Mouse (Mus musculus) forebrain, embryonic 13.5 days (tissue): ENCODE results near the gene Tmed4. TPM values are rescaled to one million over a fixed set of nuclear protein-coding genes. Genes with fewer than 3 reads are reported as not detected.
"Not testable (repeated sequence)": the region's sequence is repeated elsewhere in the genome, so short reads cannot be mapped to it uniquely, and the experiment has no call there.

ENCODE experiments used
- ATAC-seq: fragments of 200-750 bp; cut with Nextera tagmentation; 2 replicates; pipeline ENCODE4 v1.8.0; 2017
- H3K27ac ChIP-seq: fragments of 300-500 bp; sonication (generic); 2 replicates; pipeline ENCODE4 v1.5.1; 2015; ENCODE audit warnings: inconsistent platforms, mild to moderate bottlenecking, moderate library complexity
- H3K27me3 ChIP-seq: fragments of 300-500 bp; sonication (generic); 2 replicates; pipeline ENCODE4 v1.6.1; 2015; ENCODE audit warnings: mild to moderate bottlenecking, inconsistent platforms
- H3K36me3 ChIP-seq: fragments of 300-500 bp; sonication (generic); 2 replicates; pipeline ENCODE4 v1.6.1; 2015; ENCODE audit warnings: mild to moderate bottlenecking, inconsistent platforms; ENCODE audit not compliant: poor library complexity, severe bottlenecking
- H3K4me1 ChIP-seq: fragments of 300-500 bp; sonication (generic); 2 replicates; pipeline ENCODE4 v1.6.1; 2015; ENCODE audit warnings: inconsistent platforms
- H3K4me2 ChIP-seq: fragments of 300-500 bp; sonication (generic); 2 replicates; pipeline ENCODE4 v1.6.1; 2015; ENCODE audit warnings: inconsistent platforms, mild to moderate bottlenecking, moderate library complexity
- H3K4me3 ChIP-seq: fragments of 300-500 bp; sonication (generic); 2 replicates; pipeline ENCODE4 v1.5.1; 2015; ENCODE audit warnings: mild to moderate bottlenecking, inconsistent platforms
- H3K9ac ChIP-seq: fragments of 300-500 bp; sonication (generic); 2 replicates; pipeline ENCODE4 v1.6.1; 2015; ENCODE audit warnings: mild to moderate bottlenecking, inconsistent platforms
- H3K9me3 ChIP-seq: fragments of 300-500 bp; sonication (generic); replicated peaks from 2 replicates; pipeline ENCODE4 v1.6.1; 2016; ENCODE audit warnings: inconsistent platforms
- WGBS: fragments of 180-500 bp; shearing (Covaris S2); methylation state at CpG from one replicate; pipeline ENCODE4 v1.1.7; 2015; 5-methylcytosine and 5-hydroxymethylcytosine counted together
- polyA plus RNA-seq: library from polyadenylated mRNA; unstranded; fragments of >200 nt; fragmentation: Nextera tagmentation; extraction: Ambion mirVana; gene quantifications from 2 replicates; pipeline ENCODE4 v1.2.1, GENCODE M21; 2015

Gene Tmed4
- polyA plus RNA-seq, 1 experiment from 2014 or later: 154 TPM

DNA sequence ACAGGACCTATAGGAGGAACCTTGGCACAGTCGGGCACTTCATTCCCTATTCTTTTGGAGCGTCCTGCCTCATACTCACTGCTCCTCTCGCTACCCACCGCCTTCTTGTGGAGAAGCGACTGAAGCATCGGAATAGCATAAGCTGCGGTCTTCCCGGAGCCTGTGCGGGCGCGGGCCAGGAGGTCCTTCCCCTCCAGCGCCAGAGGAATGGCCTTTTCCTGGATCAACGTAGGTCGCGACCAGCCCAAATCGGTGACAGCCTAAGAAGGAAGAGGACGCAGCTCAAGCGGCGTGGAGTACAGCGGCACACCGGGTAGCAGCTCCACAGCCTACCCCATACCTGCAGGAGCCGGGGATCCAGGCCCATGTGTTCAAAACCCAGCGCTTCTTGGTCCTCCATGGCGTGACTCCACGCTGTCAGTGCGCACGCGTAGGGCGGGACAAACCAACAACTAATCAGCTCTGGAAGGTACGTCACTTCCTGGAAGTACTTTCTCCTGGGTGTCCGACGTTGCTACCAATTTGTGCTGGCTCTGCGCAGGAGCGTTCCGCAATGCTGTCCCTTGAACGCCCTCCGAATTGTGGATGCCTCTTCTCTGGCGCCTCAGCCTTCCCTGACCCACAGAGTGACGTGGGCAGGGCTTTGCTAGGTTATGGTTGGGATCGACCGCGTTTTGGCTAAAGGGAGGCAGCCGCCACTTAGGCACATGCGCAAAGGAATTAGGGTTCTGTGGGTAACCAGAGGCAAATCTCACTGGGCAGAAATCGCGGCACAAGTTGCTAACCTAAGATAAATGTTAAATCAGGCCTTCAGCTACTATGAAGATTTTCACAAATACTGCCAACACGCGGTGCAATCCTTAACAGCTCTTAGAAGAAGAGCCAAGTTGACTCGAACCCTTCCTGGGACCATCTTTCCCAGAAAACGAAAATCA, 7.1 kb downstream of the Tmed4 start, which contains the start of gene Ddx56:
Gene Ddx56 (minus strand): TSS at position 453 of the 935 bp plus-strand sequence.
- Histone ChIP-seq H3K4me2 (peak within 1 kb of the TSS; percentile 95), H3K27me3 (no peaks in the 10 kb centered on the region), H3K9me3 (no peaks in the 10 kb centered on the region), H3K36me3 (peaks cover 69% of the 10 kb centered on the region), H3K4me1 (peaks cover 26% of the 10 kb centered on the region), H3K4me3 (peak within 1 kb of the TSS; percentile 88), H3K9ac (peak within 1 kb of the TSS; percentile 86), H3K27ac (peak within 1 kb of the TSS; percentile 89)
- 3% methylated on average over 50 of the region's 50 CpGs for WGBS
- peak; percentile 97 for ATAC-seq

DNA sequence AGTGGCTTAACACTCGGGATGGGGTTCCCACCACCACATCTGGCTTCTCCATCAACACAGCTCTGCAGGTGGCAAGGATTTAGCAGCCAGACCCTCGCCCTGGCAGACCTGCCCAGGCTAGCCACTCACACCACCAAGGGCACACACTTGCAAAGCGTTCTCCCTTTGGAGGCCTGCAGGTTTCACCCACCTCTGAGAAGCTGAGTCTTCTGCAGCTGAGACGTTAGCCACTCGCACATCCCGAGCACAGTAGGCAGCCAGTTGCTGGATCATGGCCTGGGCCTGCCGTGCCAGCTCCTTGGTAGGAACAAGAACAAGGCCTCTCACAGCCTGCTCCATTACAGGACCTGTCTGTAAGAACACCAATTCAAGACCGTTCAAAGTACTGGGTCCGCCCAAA, 8.0 kb downstream of the Tmed4 start:
- Histone ChIP-seq H3K27me3 (no peaks in the 10 kb centered on the region), H3K9ac (peak overlapping the region; percentile 86), H3K36me3 (peaks cover 68% of the 10 kb centered on the region), H3K27ac (no peak overlapping the region), H3K4me3 (peak overlapping the region; percentile 88), H3K4me1 (peaks cover 17% of the 10 kb centered on the region), H3K9me3 (no peaks in the 10 kb centered on the region), H3K4me2 (peak overlapping the region; percentile 95)
- 70% methylated on average over 9 of the region's 9 CpGs for WGBS
- no peak for ATAC-seq

DNA sequence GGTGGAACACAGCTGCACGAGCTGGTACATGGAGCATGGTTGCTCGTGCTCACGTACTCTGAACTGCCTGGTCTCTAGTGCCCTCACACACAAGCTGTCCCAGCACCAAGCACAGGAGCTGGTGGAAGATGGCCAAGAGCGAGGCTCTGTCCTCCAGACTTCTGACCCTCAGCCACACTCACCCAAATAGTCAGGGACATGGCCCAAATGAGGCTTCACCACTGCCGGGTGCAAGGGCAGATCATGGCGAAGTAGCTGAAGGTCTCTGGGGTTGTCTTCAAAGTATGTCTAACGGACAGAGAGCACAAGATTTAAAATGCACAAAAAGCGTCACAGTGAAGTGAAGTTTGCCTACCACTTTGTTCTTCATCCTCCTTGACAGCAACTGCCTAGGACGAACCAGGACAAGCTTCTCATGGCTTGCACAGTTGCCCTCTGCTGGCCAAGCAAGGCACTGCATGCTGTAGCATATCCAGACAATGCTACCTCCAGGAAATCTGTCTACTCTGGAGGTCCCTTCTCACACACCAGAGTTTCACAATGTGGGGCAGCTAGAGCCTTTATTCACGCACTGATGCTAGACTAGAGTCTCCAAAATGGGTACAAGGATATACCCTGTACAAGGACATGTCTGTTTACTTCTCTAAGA, 13.1 kb downstream of the Tmed4 start:
- 75% methylated on average over 10 of the region's 10 CpGs for WGBS
- Histone ChIP-seq H3K4me3 (no peak overlapping the region), H3K36me3 (peaks cover 91% of the 10 kb centered on the region), H3K9me3 (no peaks in the 10 kb centered on the region), H3K4me2 (no peak overlapping the region), H3K9ac (no peak overlapping the region), H3K27ac (no peak overlapping the region), H3K4me1 (peaks cover 6% of the 10 kb centered on the region), H3K27me3 (no peaks in the 10 kb centered on the region)
- ATAC-seq: peak; percentile 72

DNA sequence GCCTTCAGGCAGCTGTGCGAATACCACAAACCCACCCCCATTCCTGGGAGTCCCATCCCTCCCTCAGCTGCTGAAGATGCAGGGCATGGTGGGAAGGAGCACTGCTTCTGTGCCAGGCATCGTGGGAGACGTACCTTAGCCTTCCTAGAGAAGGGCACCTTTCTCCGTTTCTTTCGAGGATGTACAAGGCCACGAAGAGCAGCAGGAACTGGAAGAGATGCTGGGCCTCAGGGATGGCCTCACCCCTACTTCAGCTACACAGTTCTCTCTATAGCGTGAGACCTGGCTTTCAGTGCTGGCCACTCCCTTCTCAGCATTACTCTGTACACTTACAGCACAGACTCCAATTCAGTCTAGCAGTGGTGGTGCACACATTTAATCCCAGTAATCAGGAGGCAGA, 15.3 kb downstream of the Tmed4 start:
- Histone ChIP-seq H3K4me1 (no peaks in the 10 kb centered on the region), H3K9me3 (no peaks in the 10 kb centered on the region), H3K4me2 (no peak overlapping the region), H3K36me3 (peaks cover 72% of the 10 kb centered on the region), H3K27me3 (no peaks in the 10 kb centered on the region), H3K27ac (no peak overlapping the region), H3K9ac (no peak overlapping the region), H3K4me3 (no peak overlapping the region)
- ATAC-seq: no peak
- 94% methylated on average over 7 of the region's 7 CpGs for WGBS

DNA sequence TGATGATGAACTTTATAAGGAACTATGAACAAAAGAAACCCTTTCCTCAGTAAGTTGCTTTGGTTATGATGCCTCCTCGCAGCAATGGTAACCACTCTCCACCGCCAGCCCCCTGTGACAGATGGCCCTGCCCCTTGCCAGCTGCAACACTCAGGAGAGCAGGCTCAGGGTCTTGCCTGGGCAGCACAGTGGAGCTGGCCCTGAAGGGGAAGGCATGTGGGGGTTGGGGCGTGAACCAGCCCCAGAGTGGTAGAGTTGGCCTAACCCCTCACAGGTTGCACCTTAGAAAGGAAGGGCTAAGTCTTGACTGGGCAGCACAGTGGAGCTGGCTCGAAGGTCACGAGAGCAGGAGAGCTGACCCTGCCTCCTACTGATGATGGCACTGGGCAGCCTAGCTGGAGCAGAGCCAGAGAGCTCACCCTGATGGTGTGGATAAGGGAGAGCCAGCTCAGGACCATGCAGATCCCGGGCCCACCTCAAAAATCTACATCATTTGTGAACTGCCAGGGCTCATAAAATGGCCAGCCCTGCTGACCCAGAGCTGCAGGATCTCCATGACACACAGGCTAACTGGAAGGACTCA, 18.1 kb downstream of the Tmed4 start:
- no peak overlapping the region for H3K27ac ChIP-seq
- no peaks in the 10 kb centered on the region for H3K27me3 ChIP-seq
- H3K4me2 ChIP-seq: no peak overlapping the region
- ATAC-seq: peak; percentile 55
- H3K4me3 ChIP-seq: no peak overlapping the region
- no peaks in the 10 kb centered on the region for H3K9me3 ChIP-seq
- no peaks in the 10 kb centered on the region for H3K4me1 ChIP-seq
- no peak overlapping the region for H3K9ac ChIP-seq
- WGBS: 74% methylated on average over 6 of the region's 6 CpGs
- peaks cover 44% of the 10 kb centered on the region for H3K36me3 ChIP-seq

DNA sequence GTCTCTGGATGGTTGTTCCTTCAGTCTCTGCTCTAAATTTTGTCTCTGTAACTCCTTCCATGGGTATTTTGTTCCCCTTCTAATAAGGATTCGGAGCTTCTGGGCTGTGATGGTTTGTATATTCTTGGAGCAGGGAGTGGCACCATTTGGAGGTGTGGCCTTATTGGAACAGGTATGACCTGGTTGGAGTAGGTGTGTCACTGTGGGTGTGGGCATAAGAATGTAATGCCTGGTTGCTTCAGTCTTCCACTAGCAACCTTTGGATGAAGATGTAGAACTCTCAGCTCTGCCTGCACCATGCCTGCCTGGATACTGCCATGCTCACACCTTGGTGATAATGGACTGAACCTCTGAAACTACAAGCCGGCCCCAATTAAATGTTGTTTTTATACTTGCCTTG, 20.1 kb downstream of the Tmed4 start:
- not testable (repeated sequence) for H3K27ac ChIP-seq, H3K27me3 ChIP-seq, H3K4me2 ChIP-seq, H3K4me3 ChIP-seq, H3K4me1 ChIP-seq, H3K9ac ChIP-seq, H3K9me3 ChIP-seq, ATAC-seq
- H3K36me3 ChIP-seq: peaks cover 24% of the 10 kb centered on the region
- 93% methylated on average over 2 of the region's 2 CpGs for WGBS

DNA sequence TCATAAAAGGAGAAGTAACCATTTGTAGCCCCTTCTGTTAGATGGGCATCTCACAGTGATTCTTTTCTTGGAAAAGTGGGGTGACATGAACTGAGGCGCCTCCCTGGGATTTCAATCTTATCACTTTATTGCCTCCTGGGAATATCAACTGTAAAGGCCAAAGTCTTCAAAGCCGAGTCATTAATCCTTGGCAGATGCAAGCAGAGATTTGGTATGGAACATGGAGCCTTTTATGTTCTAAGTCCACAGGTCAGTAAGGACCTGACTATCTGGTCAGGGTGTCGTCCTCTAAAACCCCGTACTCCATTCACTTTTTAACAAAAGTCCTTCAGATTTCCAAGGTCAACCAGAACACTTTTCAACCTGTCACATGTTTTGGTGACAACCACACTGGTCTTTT, 21.8 kb downstream of the Tmed4 start:
- peaks cover 6% of the 10 kb centered on the region for H3K36me3 ChIP-seq
- no peaks in the 10 kb centered on the region for H3K27me3 ChIP-seq
- H3K9ac ChIP-seq: no peak overlapping the region
- H3K4me2 ChIP-seq: no peak overlapping the region
- 89% methylated on average over 4 of the region's 4 CpGs for WGBS
- H3K4me3 ChIP-seq: no peak overlapping the region
- no peak overlapping the region for H3K27ac ChIP-seq
- no peak for ATAC-seq
- H3K9me3 ChIP-seq: no peaks in the 10 kb centered on the region
- H3K4me1 ChIP-seq: no peaks in the 10 kb centered on the region

DNA sequence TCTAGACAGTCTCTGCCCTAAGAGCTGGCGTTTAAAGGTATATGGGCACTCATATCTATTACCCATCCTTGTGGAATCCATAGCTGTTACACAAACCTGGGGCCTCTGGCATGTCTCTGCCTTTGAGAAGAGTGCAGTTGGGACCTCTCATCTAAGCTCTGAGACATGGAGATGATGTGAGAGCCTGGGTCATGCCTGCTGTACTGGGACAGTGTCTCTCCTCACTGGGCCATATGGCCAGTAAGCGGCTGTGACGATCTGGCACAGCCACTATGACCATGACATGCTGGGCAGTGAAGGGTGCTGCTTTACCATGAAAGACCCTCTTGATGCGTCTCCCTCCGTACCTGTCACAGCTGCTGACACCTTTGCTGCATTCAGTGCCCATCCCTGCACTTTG, 22.4 kb downstream of the Tmed4 start:
- H3K27me3 ChIP-seq: no peaks in the 10 kb centered on the region
- 0 out of 2 replicates have a peak, but pooled peaks cover 1% of the 10 kb centered on the region for H3K36me3 ChIP-seq
- no peak overlapping the region for H3K4me3 ChIP-seq
- H3K4me1 ChIP-seq: no peaks in the 10 kb centered on the region
- ATAC-seq: no peak
- 90% methylated on average over 5 of the region's 5 CpGs for WGBS
- no peak overlapping the region for H3K4me2 ChIP-seq
- no peak overlapping the region for H3K27ac ChIP-seq
- no peak overlapping the region for H3K9ac ChIP-seq
- no peaks in the 10 kb centered on the region for H3K9me3 ChIP-seq

DNA sequence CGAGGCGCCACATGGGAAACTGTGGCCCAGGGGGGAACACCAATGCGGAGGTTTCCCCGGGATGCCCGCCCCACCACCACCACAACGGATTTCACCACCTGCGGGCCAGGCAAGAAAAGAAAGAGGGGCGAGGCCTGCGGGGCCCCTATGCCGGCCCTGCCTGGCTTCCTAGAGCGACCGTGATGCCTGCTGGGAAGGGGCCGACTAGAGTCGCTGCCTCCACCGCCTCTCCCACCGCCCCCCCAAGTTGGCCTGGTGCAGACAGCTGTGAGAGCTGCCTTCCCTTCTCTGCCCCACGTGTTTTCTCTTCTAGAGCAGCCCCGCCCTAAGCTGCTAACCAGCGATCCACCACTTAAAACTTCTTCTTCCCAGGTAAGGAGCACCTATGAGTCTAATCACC, 30.0 kb downstream of the Tmed4 start:
- Histone ChIP-seq H3K9ac (no peak overlapping the region), H3K36me3 (no peaks in the 10 kb centered on the region), H3K4me3 (no peak overlapping the region), H3K4me2 (no peak overlapping the region), H3K4me1 (no peaks in the 10 kb centered on the region), H3K27ac (no peak overlapping the region), H3K9me3 (no peaks in the 10 kb centered on the region), H3K27me3 (no peaks in the 10 kb centered on the region)
- ATAC-seq: no peak
- 53% methylated on average over 17 of the region's 19 CpGs for WGBS

DNA sequence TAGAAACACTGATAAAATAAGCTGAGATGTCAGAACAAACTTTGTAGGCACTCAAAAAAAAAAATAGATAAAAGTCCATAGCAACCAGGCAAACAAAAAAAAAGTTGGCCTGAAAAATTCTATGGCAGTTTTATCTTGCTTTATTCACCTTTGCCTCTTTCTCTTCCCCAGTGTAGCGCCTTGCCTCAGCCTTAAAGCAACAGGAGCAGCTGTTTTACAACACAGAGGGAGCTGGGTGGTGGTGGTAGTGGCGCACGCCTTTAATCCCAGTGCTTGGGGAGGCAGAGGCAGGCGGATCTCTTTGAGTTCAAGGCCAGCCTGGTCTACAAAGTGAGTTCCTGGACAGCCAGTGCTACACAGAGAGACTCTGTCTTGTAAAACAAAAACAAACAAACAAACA, 41.6 kb downstream of the Tmed4 start:
- no peak for ATAC-seq

DNA sequence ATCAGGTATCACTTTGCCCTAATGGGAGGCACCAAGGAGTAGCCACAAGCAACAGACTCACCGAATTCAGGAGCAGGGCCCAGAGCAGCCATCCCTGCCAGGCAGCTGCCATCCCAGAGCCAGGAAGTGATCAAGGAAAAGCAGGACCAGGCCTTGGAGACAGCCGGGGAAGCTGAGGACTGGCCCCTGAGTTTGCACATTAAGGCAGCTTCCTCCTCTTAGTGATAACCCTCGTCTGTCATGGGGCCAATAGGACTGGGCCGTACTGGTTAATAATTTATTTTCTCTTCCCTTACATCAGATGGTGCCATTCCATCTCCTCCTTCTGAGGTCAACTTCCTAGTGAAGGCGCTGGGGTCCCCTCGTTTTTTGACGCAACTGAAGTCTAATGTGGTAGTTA, 44.7 kb downstream of the Tmed4 start, which contains the start of gene Npc1l1:
Gene Npc1l1 (minus strand): TSS at position 132 of the 400 bp plus-strand sequence.
- 94% methylated on average over 7 of the region's 7 CpGs for WGBS
- no peaks in the 10 kb centered on the region for H3K36me3 ChIP-seq
- ATAC-seq: no peak
- H3K27ac ChIP-seq: no peak within 1 kb of the TSS
- peaks cover 2% of the 10 kb centered on the region; the same call in 1 of the 2 replicates for H3K9me3 ChIP-seq
- H3K9ac ChIP-seq: no peak within 1 kb of the TSS
- H3K4me3 ChIP-seq: no peak within 1 kb of the TSS
- no peak within 1 kb of the TSS for H3K4me2 ChIP-seq
- 0 out of 2 replicates have a peak, but pooled peaks cover 4% of the 10 kb centered on the region for H3K27me3 ChIP-seq
- no peaks in the 10 kb centered on the region for H3K4me1 ChIP-seq

More for the DNA sequence above, 41.6 kb downstream of the Tmed4 start:
- no peaks in the 10 kb centered on the region for H3K36me3 ChIP-seq
- H3K27ac ChIP-seq: no peak overlapping the region
- H3K4me3 ChIP-seq: no peak overlapping the region
- H3K9me3 ChIP-seq: peaks cover 15% of the 10 kb centered on the region
- no peaks in the 10 kb centered on the region for H3K4me1 ChIP-seq
- H3K27me3 ChIP-seq: no peaks in the 10 kb centered on the region
- WGBS: 80% methylated on average over 4 of the region's 4 CpGs
- H3K9ac ChIP-seq: no peak overlapping the region
- no peak overlapping the region for H3K4me2 ChIP-seq
